Comparison of ENCODE assay signal across 8 mouse cellular contexts in the genomic region with DNA sequence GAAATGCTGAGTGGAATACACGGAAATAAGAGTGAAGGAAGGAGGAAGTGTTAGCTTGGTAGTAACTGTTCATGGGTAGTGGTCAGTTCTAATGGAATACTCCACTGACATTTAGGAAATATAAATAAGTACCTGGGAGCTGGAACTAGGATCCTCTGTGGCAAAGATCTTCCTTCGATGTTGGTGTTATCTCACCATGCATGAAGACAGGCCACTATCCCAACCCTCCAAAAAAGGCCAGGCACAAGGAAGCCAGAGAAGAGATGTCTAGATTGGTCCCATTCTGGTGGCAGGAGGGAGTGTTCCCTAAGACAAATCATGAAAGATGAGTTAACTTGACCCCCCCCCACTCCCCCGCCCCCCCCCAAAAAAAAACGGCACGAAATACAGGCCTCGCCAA. TPM values are rescaled to one million over a fixed set of nuclear protein-coding genes. Genes with fewer than 3 reads are reported as not detected.
DNase-seq lines count a peak whose midpoint lies in the region; ATAC-seq and TF ChIP-seq lines count a peak whose summit lies in the region.

No protein-coding gene starts in this region.

- no peak for DNase-seq in layer of hippocampus, adult 2 months (ENCODE audit: low spot score in 2 of 2)
- no peak for DNase-seq in layer of hippocampus, postnatal 36 days
- no peak for DNase-seq in embryonic facial prominence, embryonic 11.5 days (ENCODE audit: low spot score)
- DNase-seq in urinary bladder, postnatal 4 days (ENCODE audit: low spot score in 2 of 2), result no peak
- DNase-seq in layer of hippocampus, adult 18-20 months (ENCODE audit: low spot score in 2 of 2), result no peak

- peak overlapping the region; percentile 47 for H3K9ac ChIP-seq in embryonic facial prominence, embryonic 11.5 days (replicated peaks; ENCODE audit: low read length)
- peak overlapping the region; percentile 88 for H3K9ac ChIP-seq in hindbrain, embryonic 16.5 days (ENCODE audit: low read depth, low read length)

- H3K4me2 ChIP-seq in embryonic facial prominence, embryonic 11.5 days (ENCODE audit: low read depth, low read length), result peak overlapping the region; percentile 46
- peak overlapping the region; percentile 56 for H3K4me2 ChIP-seq in hindbrain, embryonic 16.5 days (ENCODE audit: low read length)
- peak overlapping the region; percentile 99 for H3K4me2 ChIP-seq in myocyte (ENCODE audit: low read depth)

- H3ac ChIP-seq in myocyte (ENCODE audit: control insufficient read depth, insufficient read length), result no peak overlapping the region

- no peak for TF ChIP-seq CTCF in layer of hippocampus, adult 2 months (conservative IDR thresholded peaks at IDR 0.05)

- H3K27me3 ChIP-seq in embryonic facial prominence, embryonic 11.5 days (ENCODE audit: control insufficient read depth, insufficient read depth, low read length), result no peaks in the 10 kb centered on the region
- no peaks in the 10 kb centered on the region for H3K27me3 ChIP-seq in hindbrain, embryonic 16.5 days (replicated peaks; ENCODE audit: control insufficient read depth, insufficient read depth, low read length)
- no peaks in the 10 kb centered on the region for H3K27me3 ChIP-seq in myocyte (ENCODE audit: control insufficient read depth, insufficient read depth, insufficient read length)

- no peak for TF ChIP-seq POLR2A in myocyte (IDR thresholded peaks at IDR 0.05; ENCODE audit: insufficient read length, low read depth)

- no peaks in the 10 kb centered on the region for H3K36me3 ChIP-seq in embryonic facial prominence, embryonic 11.5 days (replicated peaks; ENCODE audit: control insufficient read depth, insufficient read depth, low read depth, low read length)
- H3K36me3 ChIP-seq in hindbrain, embryonic 16.5 days (ENCODE audit: control insufficient read depth, insufficient read depth, low read length), result no peaks in the 10 kb centered on the region
- H3K36me3 ChIP-seq in myocyte (ENCODE audit: control insufficient read depth, insufficient read depth), result no peaks in the 10 kb centered on the region

- H3K4me1 ChIP-seq in embryonic facial prominence, embryonic 11.5 days (ENCODE audit: control insufficient read depth, insufficient read depth, low read length), result no peaks in the 10 kb centered on the region
- peaks cover 23% of the 10 kb centered on the region for H3K4me1 ChIP-seq in hindbrain, embryonic 16.5 days (ENCODE audit: control insufficient read depth, insufficient read depth, low read depth, low read length)

- 20% methylated on average over 6 of the region's 6 CpGs for WGBS in embryonic facial prominence, embryonic 11.5 days
- 17% methylated on average over 6 of the region's 6 CpGs for WGBS in hindbrain, embryonic 16.5 days

- H3K79me2 ChIP-seq in myocyte (ENCODE audit: control insufficient read depth, insufficient read depth), result peaks cover 36% of the 10 kb centered on the region

- H3K27ac ChIP-seq in layer of hippocampus, adult 2 months, result peak overlapping the region; percentile 98
- H3K27ac ChIP-seq in embryonic facial prominence, embryonic 11.5 days (replicated peaks; ENCODE audit: low read depth, low read length), result no peak overlapping the region
- peak overlapping the region; percentile 98 for H3K27ac ChIP-seq in hindbrain, embryonic 16.5 days (ENCODE audit: low read depth, low read length)

- peak overlapping the region; percentile 76 for H3K4me3 ChIP-seq in layer of hippocampus, adult 2 months
- H3K4me3 ChIP-seq in embryonic facial prominence, embryonic 11.5 days (ENCODE audit: low read depth, low read length), result peak overlapping the region; percentile 78
- H3K4me3 ChIP-seq in hindbrain, embryonic 16.5 days (ENCODE audit: low read length), result peak overlapping the region; percentile 80
- H3K4me3 ChIP-seq in myocyte, result peak overlapping the region; percentile 90

- H3K9me3 ChIP-seq in embryonic facial prominence, embryonic 11.5 days (replicated peaks; ENCODE audit: control insufficient read depth, low read length), result no peaks in the 10 kb centered on the region
- H3K9me3 ChIP-seq in hindbrain, embryonic 16.5 days (ENCODE audit: control insufficient read depth, low read length), result no peaks in the 10 kb centered on the region

- no peak for ATAC-seq in embryonic facial prominence, embryonic 11.5 days (replicated peaks; ENCODE audit: insufficient number of reproducible peaks, low FRiP score, low TSS enrichment, low read depth)
- ATAC-seq in hindbrain, embryonic 16.5 days, result no peak
- ATAC-seq in frontal cortex, adult (ENCODE audit: low TSS enrichment), result no peak

TF ChIP-seq in myocyte, 11 proteins besides CTCF, POLR2A, EP300 and RAD21:
- no peak for TF ChIP-seq POLR2AphosphoS2 (IDR thresholded peaks at IDR 0.05; ENCODE audit: insufficient read length, low read depth)
- no peak for TF ChIP-seq SRF (IDR thresholded peaks at IDR 0.05; ENCODE audit: control insufficient read depth, insufficient read length, low read depth)
- TF ChIP-seq TCF3 (IDR thresholded peaks at IDR 0.05; ENCODE audit: insufficient read length, low read depth), result no peak
- TF ChIP-seq CEBPB (IDR thresholded peaks at IDR 0.05; ENCODE audit: insufficient read depth, poor library complexity, severe bottlenecking), result no peak
- no peak for TF ChIP-seq MYOD1 (IDR thresholded peaks at IDR 0.05; ENCODE audit: control insufficient read depth in 1 of 3, insufficient read length in 2 of 3, low read depth in 2 of 3)
- no peak for TF ChIP-seq MAX (IDR thresholded peaks at IDR 0.05; ENCODE audit: low read depth)
- no peak for TF ChIP-seq REST (IDR thresholded peaks at IDR 0.05; ENCODE audit: insufficient read depth, insufficient read length)
- no peak for TF ChIP-seq USF1 (IDR thresholded peaks at IDR 0.05; ENCODE audit: low read depth)
- TF ChIP-seq MYOG (IDR thresholded peaks at IDR 0.05; ENCODE audit: control insufficient read depth in 1 of 3, insufficient read depth in 1 of 3, insufficient read length in 2 of 3, low read depth in 2 of 3), result no peak
- no peak for TF ChIP-seq TCF12 (IDR thresholded peaks at IDR 0.05; ENCODE audit: insufficient read depth, poor library complexity, severe bottlenecking)
TF ChIP-seq in myocyte: peak in this region for 0.

RNA-seq across cellular contexts. Expression of a gene that starts 0.6 kb away (rescaled TPM):
- total RNA-seq in layer of hippocampus, adult 2 months (2021), result 10 to 100 TPM; 44.1 to 46.0 TPM
- total RNA-seq in layer of hippocampus, postnatal 36 days (2021), result 10 to 100 TPM; 42.3 to 43.2 TPM
- polyA plus RNA-seq in embryonic facial prominence, embryonic 11.5 days (2014; fragmentation: Nextera tagmentation; extraction: Ambion mirVana), result 66.7 and 79.3 TPM in 2 replicates
- polyA plus RNA-seq in hindbrain, embryonic 16.5 days (2015; fragmentation: Nextera tagmentation; extraction: Ambion mirVana), result 43.4 and 46.0 TPM in 2 replicates
- polyA plus RNA-seq in myocyte (2012; fragmentation: generic; extraction: Trizol), result 64.0 TPM
- 10 to 100 TPM; 44.9 to 45.8 TPM for total RNA-seq in layer of hippocampus, adult 18-20 months (2021)

Comparison
In these comparisons a context has a peak if more than half of its experiments do, and no peak if none do; other contexts are left out.
1. H3K4me2 ChIP-seq: peak in every context shown above with its lines; median percentile 99 in myocyte; 56 in hindbrain, embryonic 16.5 days; 46 in embryonic facial prominence, embryonic 11.5 days.